Mouse (Mus musculus) liver, embryonic 14.5 days (tissue): ENCODE data around the gene Erp27.
"Not testable (repeated sequence)": the region's sequence is repeated elsewhere in the genome, so short reads cannot be mapped to it uniquely, and the experiment has no call there.

Source experiments
- CTCF ChIP-seq: IDR thresholded peaks from 2 replicates; pipeline ENCODE4 v1.5.1; 2016; ENCODE audit warnings: antibody characterized with exemption, low read depth, control low read depth
- EP300 ChIP-seq: IDR thresholded peaks from 2 replicates; pipeline ENCODE4 v1.6.1; 2016; ENCODE audit warnings: antibody characterized with exemption, low read depth

DNA sequence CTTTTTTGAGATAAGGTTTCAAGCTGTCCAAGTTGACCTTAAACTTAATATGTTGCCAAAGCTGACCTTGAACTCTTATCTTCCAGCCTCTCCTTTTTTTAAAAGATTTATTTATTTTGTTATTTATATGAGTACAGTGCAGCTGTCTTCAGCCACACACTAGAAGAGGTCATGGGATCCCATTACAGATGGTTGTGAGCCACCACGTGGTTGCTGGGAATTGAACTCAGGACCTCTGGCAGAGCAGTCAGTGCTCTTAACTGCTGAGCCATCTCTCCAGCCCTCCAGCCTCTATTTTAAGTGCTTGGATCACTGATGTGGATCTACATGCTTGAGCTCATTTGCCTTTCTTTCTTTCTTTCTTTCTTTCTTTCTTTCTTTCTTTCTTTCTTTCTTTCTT, 37.2 kb downstream of the Erp27 start:
- not testable (repeated sequence) for TF ChIP-seq EP300, CTCF
